Mouse (Mus musculus) MEL-GATA-1-ER (cell line): Measurements from ENCODE around the gene Gm21783.
"Not testable (repeated sequence)": the region's sequence is repeated elsewhere in the genome, so short reads cannot be mapped to it uniquely, and the experiment has no call there.

Experiments used
- DNase-seq: peaks from one replicate; pipeline ENCODE4 v3.0.0-alpha.2; 2012; ENCODE audit warnings: low read depth; ENCODE audit errors: extremely low read depth

Gm21783 gene

DNA sequence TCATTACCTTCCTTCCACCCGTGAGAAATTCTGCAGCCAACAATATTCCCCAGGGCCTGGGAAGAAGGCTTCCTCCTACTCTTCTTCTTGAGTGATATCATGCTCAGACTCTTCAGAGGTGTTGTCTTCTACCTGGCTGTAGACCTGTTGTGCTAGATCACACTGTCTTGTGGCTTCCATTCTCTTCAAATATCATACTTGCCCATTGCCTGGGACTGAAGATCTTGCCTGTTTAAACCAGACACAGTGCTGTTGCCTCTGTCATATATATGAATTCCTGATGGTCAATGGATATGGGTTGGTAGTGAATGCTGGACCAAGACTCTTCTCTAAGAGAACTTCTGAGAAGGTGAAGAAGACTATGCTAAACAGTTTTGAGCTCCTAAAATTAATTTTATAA is at the start of gene Gm21783:
Gene Gm21783 (minus strand): TSS at position 101 of the 400 bp plus-strand sequence.
- DNase-seq, result not testable (repeated sequence)
